Mouse (Mus musculus) bone marrow, adult 2 months (tissue): ENCODE measurements at regions not wholly inside any gene's neighbourhood (a gene's known extent, or its start where the extent isn't known, plus 50 kb on each side); places are given as distances from the start of the nearest gene placed in this dataset.

Experiments used
- H3K27ac ChIP-seq: fragments of 200-500 bp; 2 replicates; pipeline ENCODE4 v1.5.1; 2012; ENCODE audit warnings: low read depth, mild to moderate bottlenecking, control low read depth, inconsistent platforms, low read length; ENCODE audit not compliant: control insufficient read depth, poor library complexity, insufficient read depth
- H3K4me1 ChIP-seq: fragments of 200-500 bp; 2 replicates; pipeline ENCODE4 v1.6.1; 2011; ENCODE audit warnings: low read length; ENCODE audit not compliant: control insufficient read depth, insufficient read depth
- H3K4me3 ChIP-seq: fragments of 200-500 bp; replicated peaks from 2 replicates; pipeline ENCODE3; 2011; ENCODE audit warnings: mild to moderate bottlenecking, low read depth, low read length, control low read depth; ENCODE audit not compliant: control insufficient read depth
- CTCF ChIP-seq: fragments of 200-500 bp; IDR thresholded peaks from 2 replicates; pipeline ENCODE4 v1.5.1; 2011; ENCODE audit warnings: low read length, control low read depth; ENCODE audit not compliant: control insufficient read depth, insufficient read depth
- POLR2A ChIP-seq: fragments of 200-500 bp; IDR thresholded peaks from 2 replicates; pipeline ENCODE4 v1.6.1; 2011; ENCODE audit warnings: low read depth, mild to moderate bottlenecking, control low read depth, low read length, borderline replicate concordance; ENCODE audit not compliant: control insufficient read depth
- WGBS: fragments of 180-500 bp; shearing (Covaris S2); methylation state at CpG from one replicate; pipeline ENCODE4 v1.1.7; 2018; 5-methylcytosine and 5-hydroxymethylcytosine counted together

DNA sequence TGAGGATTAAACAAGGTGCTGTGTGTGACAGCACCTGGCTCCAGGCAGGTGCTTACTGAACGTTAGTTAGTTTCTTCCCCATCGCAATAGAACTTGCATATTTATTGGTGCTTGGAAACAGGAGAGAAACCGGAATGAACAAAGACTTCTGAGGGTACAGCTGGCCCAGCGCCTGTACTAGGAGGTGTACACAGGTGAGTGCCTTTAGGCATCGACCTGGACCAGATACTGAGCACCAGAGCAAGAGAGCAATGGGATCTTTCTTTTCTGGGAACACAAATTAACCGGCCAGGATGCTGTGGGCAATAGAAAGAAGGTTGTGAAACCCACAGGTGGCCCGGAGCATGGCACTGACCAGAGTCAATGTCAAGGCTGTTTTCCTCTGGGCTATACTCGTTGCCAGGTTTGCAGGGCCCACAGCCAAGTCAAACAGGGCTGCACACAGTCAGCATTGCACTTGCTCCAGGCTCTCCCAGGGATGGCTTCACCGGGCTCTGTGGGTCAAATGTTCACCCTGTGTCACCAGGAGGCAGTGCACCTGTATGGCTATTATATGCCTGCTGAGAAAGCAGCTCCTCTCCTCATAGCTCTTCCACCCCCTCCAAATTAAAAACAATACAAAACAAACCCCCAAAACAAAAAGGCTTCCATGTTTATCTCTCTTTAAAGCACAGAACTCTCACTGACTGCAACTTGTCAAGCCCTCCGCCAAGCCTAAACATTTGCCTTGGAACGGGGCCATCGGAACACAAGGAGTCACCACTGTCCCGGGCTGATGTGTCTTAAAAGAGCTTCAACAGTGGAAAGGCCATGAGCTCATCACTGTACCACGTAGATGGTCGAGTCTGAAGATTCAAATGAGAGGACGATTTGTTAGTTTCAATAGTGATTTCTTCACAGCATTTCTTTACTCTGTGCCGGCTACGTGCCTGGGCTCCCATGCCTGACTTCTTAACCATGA is 629.1 kb downstream of the Rnf144a start:
- H3K27ac ChIP-seq = no peak overlapping the region
- 77% methylated on average over 18 of the region's 18 CpGs for WGBS
- no peaks in the 10 kb centered on the region for H3K4me1 ChIP-seq
- no peak overlapping the region for H3K4me3 ChIP-seq
- TF ChIP-seq POLR2A (no peak), CTCF (no peak)

DNA sequence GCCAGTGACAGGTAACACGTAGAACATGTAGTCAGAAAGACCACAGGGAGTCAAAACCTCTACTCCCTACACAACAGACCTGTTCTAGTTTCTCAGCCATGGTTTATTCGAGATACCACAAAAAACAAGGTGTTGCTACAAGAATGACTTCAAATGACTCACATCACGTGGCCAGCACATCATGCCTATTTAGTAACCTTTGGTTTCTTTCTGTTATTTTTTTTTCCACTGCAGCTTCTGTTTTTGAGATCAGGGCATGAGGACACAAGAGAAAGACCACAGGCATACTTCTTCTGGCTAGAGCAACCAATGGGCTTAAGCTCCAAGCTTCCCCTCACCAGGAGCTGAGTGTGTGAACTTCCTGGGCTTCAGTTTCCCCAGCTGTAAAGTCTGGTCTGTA is 630.7 kb downstream of the Rnf144a start:
- H3K4me3 ChIP-seq = no peak overlapping the region
- no peaks in the 10 kb centered on the region for H3K4me1 ChIP-seq
- no peak overlapping the region for H3K27ac ChIP-seq
- 58% methylated on average over 3 of the region's 3 CpGs for WGBS
- no peak for TF ChIP-seq POLR2A
- TF ChIP-seq CTCF = no peak

GRCm38 (mm10) chr12:25782972-25783717 is 631.9 kb downstream of the Rnf144a start:
- 51% methylated on average over 10 of the region's 10 CpGs for whole genome bisulfite sequencing
- Histone ChIP-seq H3K4me3 (no peak overlapping the region), H3K4me1 (no peaks in the 10 kb centered on the region), H3K27ac (no peak overlapping the region)
- TF ChIP-seq CTCF (no peak), POLR2A (no peak)

DNA sequence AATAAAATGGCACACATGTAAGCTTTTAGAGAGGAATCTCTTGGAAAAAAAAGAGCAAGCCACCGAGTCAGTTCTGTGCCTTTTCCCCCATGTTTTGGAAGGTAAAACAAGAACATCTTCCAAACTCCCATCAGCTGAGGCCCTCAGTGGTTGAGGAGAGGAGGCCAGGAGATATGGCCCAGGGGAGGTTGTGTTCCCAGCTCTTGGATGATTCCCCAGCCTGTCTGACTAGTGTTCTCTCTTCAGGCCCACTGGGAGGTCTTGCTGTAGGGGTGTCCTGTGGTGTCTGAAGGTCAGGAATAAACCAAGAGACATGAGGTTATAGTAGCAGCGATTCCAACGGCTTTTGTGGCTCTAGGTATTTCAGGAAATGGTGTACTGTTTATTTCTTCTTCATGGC is 643.2 kb downstream of the Rnf144a start:
- TF ChIP-seq CTCF = no peak
- TF ChIP-seq POLR2A = no peak
- WGBS = 78% methylated on average over 3 of the region's 3 CpGs
- Histone ChIP-seq H3K4me1 (no peaks in the 10 kb centered on the region), H3K27ac (no peak overlapping the region), H3K4me3 (no peak overlapping the region)

DNA sequence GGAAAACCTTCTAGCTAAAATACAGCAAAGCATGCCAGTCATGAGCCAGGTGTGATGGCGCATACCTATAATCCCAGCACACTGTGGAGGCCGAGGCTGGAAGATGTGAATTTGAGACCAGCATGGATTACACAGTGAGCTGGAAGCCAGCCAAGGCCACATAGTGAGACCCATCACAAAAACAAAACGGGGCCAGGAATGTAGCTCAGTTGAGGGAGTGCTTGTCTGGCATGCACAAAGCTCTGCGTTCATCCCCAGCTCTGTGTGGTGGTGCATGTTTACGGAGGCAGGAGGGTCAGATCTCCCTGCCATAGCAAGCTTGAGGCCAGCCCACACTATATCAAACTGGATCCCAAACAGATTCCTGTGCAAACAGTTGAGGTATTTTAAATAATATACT is 646.4 kb downstream of the Rnf144a start:
- TF ChIP-seq CTCF = no peak
- TF ChIP-seq POLR2A = no peak
- Histone ChIP-seq H3K4me3 (no peak overlapping the region), H3K27ac (no peak overlapping the region), H3K4me1 (no peaks in the 10 kb centered on the region)
- WGBS = 72% methylated on average over 5 of the region's 5 CpGs

GRCm38 (mm10) chr12:25763061-25763460 is 652.0 kb downstream of the Rnf144a start:
- no peak overlapping the region for H3K27ac ChIP-seq
- WGBS = 70% methylated on average over 1 of the region's 1 CpGs
- no peak for TF ChIP-seq CTCF
- TF ChIP-seq POLR2A = no peak

DNA sequence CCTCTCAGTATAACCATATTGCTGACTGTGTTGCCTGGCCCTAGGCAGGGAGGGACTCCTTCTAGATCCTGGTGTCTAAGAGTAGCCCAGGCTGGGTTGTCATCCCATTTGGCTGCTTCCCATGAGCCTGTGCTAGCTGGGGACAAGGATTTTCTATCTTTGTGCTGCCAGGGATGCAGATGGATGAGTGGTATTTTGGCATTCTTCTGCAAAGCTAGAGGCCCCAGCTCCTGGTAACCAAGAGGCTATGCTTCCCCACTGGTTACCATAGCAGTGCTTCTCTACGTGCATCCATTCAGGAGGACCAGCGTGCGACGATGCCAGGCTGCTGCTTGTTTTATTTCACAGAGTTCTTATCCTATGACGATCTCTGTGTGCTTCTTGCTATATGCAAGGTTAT is 658.0 kb downstream of the Rnf144a start:
- TF ChIP-seq POLR2A = no peak
- TF ChIP-seq CTCF = no peak
- no peak overlapping the region for H3K27ac ChIP-seq
- WGBS = 88% methylated on average over 5 of the region's 5 CpGs
- H3K4me1 ChIP-seq = no peaks in the 10 kb centered on the region
- H3K4me3 ChIP-seq = no peak overlapping the region

More at GRCm38 (mm10) chr12:25763061-25763460, 652.0 kb downstream of the Rnf144a start:
- no peak overlapping the region for H3K4me3 ChIP-seq
- H3K4me1 ChIP-seq = no peaks in the 10 kb centered on the region

- TF ChIP-seq CTCF (no peak), POLR2A (no peak)
- H3K4me1 ChIP-seq = no peaks in the 10 kb centered on the region
- 51% methylated on average over 2 of the region's 2 CpGs for WGBS
Observed at GRCm38 (mm10) chr12:25733801-25734200, 636.9 kb upstream of the Id2 start.

More at GRCm38 (mm10) chr12:25733801-25734200, 636.9 kb upstream of the Id2 start:
- Histone ChIP-seq H3K27ac (no peak overlapping the region), H3K4me3 (no peak overlapping the region)
